Mouse (Mus musculus) mature B cell (primary cell): Measurements from ENCODE around the gene Lrmda.

Experiments
- in situ Hi-C: fragments of 300-500 bp; cut with MboI; formaldehyde crosslinking; loops from 2 replicates; pipeline ENCODE4 v1.14.3; 2019

Gene Lrmda

GRCm38 (mm10) chr14:22240315-22240714, 220.8 kb downstream of the Lrmda start:
- in situ Hi-C loops, result no loop called here

DNA sequence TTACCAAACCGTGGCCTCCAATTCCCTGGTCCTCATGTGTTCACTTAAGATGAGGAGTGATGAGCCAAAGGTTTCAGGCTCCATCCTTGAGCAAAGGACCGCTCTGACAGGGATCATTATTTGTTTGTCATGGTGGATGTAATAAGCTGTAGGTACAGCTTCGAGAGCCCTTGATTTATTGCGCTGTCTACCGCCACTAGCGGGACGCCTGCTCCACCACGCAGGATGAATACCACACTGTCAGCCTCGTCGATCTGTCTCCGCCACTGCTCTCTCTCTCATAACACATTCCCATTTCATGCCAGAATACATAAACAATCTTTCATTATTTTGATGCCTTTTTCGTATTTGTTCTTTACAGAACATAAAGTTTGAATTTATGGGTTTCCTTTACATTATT, 235.9 kb downstream of the Lrmda start:
- in situ Hi-C loops, result no loop called here

DNA sequence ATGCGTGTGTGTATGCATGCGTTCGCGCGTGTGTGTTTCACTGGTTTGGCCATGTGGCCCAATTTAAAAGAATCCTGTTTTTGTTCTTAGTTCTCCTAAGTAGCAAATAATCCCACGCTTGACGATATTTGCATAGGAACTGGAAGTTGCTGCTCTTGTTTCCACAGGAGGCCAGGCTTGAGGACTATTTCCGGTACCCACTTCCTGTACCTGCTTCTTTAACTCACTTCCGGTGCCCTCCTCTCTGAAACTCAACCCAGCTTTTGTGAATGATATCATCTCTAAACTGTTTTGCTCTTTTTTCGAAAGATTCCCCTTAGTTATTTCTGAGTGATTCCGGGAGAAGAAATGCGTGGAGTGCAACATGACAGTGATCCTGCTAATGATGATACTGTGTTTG, 236.8 kb downstream of the Lrmda start:
- in situ Hi-C loops, result no loop called here

DNA sequence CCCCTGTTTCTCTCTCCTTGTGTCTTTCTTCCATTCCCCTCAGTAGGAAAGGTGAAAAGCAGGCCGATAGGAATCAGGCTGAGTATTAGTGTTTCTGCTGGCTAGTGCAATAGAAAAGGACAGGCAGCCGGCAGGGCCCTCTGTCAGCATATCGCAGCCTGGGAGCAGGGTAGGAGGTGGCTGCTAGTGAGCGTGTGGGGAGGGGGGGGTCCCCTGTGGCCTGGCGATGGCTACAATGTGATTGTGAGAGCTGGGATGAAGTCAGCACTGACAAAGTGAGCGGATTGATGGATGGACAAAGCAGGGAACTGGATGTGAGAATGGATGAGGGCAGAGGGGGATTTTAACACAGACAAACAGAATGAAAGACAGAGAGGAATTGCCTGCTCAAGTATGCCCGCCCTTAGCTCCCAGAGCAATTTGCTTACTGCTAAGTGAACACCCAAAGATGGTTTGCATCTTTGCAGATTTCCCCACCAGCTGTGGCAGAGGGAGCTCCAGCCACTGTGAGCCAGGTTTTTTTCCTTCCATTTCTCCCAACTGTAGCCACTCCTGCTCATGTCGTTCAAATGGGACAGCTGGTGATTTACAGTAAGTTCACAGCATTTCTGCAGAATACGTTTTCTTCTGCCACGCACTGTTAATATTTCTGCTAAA, 240.0 kb downstream of the Lrmda start:
- in situ Hi-C loops, result no loop called here

DNA sequence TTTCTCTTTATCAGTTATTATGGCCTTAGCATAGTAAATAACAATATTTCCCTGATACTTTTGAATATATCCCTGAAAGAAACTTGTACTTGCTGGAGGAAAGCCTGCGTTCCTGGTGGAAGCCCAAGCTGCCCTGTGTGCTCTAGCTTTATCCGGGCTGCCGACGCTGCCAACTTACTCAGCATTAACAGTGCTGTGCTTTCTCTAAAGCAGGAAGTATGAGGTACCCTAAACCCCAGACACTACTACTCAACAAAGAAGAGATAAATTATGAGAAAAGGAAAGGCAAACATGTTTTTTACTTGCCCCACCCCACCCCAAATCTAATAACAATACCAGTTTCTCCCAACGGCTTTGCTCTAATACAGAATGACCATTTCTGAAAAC, 240.5 kb downstream of the Lrmda start:
- in situ Hi-C loops, result no loop called here

GRCm38 (mm10) chr14:22265229-22265905, 245.9 kb downstream of the Lrmda start:
- in situ Hi-C loops, result no loop called here

DNA sequence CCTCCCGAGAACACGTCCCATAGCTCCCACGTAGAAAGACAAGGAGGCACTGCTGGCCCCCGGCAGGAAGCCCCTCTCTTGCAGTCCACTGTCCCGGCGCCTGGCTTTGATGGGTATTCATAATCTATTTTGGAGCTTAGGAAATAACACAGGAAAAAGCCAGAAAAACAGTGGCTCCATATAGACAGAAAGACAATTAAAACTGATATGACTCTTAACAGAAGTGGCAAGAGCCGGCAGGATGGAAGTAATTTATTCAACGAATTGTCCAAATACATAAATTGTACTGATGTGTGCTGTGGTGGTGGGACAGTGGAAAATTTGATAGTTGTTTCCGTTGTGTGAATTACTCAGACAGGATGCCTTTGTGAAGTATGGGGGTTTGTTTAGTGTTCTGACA, 250.3 kb downstream of the Lrmda start:
- in situ Hi-C loops, result no loop called here

GRCm38 (mm10) chr14:22278053-22278452, 258.5 kb downstream of the Lrmda start:
- in situ Hi-C loops, result no loop called here

GRCm38 (mm10) chr14:22279591-22279990, 260.1 kb downstream of the Lrmda start:
- in situ Hi-C loops, result no loop called here

GRCm38 (mm10) chr14:22281630-22282029, 262.1 kb downstream of the Lrmda start:
- in situ Hi-C loops, result no loop called here

- in situ Hi-C loops, result no loop called here
Observed at GRCm38 (mm10) chr14:22282847-22283246, 263.3 kb downstream of the Lrmda start.

DNA sequence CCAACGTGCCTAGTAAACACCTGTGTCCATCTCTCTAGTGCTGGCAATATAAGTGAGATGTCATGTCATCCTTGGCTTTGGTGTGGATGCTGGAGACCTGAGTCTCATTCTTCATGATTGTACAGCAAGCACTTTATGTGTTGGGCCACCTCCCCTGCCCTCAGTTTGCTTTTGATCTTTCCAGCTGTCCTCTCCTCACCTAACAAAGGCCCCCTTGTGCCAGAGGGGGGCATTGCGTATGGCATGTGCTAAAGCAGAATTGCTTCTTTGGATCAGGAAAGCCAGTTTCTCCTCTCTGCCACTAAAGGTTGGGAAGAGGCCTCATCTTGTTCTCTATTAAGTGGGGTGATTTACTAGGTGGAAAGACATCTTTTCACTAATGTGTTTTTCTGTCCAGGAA, 264.2 kb downstream of the Lrmda start:
- in situ Hi-C loops, result no loop called here

GRCm38 (mm10) chr14:22284823-22285517, 265.5 kb downstream of the Lrmda start:
- in situ Hi-C loops, result no loop called here

DNA sequence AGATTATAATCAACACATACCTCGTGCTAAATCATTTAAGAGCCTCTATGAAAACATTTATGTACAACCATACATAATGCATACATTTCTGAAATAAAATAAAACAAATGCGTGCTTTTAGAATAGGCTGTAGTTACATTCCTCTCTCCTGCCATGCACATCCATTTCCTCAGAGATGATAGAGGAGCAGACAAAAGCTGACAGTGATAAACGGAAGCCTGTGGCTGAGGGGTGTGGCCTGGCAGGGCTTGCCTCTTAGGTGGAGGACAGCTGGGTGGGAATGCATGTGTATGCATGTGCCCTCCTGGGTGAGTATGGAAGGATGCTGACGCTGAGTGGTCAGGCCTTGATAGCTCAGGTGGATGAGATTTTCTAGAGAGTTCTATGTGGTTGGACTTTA, 266.3 kb downstream of the Lrmda start:
- in situ Hi-C loops, result no loop called here

GRCm38 (mm10) chr14:22288179-22288578, 268.7 kb downstream of the Lrmda start:
- in situ Hi-C loops, result no loop called here

DNA sequence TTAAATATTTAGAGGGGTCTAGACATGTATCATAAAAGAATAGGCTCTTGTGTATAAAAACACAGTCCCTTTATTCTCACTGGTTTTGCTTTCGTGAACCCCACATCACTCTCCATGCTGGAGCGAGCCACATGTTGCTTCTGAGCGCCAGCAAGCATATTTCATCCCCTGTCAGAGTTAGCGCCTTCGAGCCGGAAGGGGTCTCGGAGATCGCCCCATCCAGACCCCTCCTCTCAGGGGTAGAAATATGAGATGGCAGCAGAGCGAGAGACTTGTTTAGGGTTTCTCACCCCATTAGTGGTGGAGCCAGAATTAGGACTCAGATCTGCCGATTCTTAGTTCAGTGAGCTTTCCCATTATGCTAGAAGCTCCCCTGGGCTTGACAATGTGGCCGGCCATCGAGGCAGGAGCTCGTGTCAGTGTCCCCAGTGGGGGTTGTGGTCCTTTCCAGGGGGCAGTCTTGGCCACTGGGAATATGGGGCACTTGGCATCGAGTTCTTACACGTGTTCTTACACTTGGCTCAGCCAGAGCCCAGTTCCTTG, 269.9 kb downstream of the Lrmda start:
- in situ Hi-C loops, result no loop called here

- in situ Hi-C loops, result no loop called here
Observed at GRCm38 (mm10) chr14:22294371-22294770, 274.9 kb downstream of the Lrmda start.

GRCm38 (mm10) chr14:22296655-22297239, 277.2 kb downstream of the Lrmda start:
- in situ Hi-C loops, result no loop called here

GRCm38 (mm10) chr14:22306759-22307158, 287.2 kb downstream of the Lrmda start:
- in situ Hi-C loops, result no loop called here

DNA sequence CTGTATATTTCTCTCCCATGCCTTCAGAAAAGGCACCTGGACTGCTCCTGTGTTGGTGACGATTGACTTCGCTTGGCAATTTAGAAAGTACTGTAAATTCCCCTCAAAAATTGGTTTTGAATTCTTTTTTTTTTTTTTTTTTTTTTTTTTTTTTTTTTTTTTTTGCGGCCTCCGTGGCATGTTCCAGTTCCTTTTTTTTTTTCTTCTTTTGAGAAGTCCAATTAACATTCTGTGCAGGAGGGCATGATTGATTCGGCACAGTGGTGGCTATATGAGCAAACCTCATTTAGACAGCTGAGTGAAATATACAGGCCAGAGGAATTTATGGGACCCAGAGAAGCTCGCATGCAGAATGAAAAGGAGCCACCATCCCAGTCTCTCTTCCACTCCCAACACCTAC, 288.5 kb downstream of the Lrmda start:
- in situ Hi-C loops, result no loop called here

- in situ Hi-C loops, result no loop called here
Observed at GRCm38 (mm10) chr14:22323058-22323457, 303.5 kb downstream of the Lrmda start.

GRCm38 (mm10) chr14:22323530-22324292, 304.2 kb downstream of the Lrmda start:
- in situ Hi-C loops, result no loop called here
